ENCODE assay signal across 8 mouse cellular contexts in the genomic region with DNA sequence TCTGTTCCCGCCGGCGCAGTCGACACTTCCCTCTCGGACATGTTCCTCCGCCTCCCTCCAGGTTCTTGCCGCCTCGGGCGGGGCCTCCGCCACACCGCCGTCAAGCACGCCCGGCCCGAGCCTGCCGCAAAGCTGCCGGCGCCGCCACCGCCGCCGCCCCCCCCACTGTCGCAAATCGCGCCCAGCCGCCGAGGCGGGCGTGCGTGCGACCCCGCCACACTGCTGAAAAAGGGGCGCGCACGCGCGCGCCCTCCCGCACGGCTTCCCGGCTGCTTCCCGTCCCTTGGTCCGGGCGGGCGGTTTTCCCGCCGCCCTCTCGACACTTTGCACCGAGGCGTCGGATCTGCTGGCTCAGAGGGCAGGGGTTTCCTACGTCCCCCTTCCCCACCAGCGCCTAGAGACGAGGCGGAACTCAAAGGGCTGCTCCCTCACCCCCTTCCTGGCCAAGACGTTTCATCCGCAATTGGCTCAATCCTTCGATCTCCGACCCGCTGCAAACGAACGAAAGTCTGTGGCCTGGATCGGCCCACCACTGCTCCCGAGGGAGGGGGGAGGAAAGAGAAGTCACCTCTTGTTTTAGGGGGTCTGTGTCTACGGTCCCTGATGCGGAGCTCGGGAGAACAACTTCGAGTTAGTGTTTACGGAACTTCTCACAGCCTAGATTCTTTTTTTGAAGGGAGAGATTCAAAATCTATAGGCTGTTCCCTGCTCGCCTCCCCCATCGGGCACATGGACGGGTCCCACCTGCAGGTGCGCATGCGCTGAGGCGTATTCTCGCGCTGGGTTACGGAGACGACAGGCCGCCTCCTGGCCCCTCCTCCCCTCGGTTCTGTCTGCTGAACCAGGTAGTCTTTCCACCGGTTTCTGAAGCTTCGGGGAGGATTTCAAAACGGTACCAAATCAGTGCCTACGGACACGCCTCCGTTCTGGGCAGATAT. TPM values are rescaled to one million over a fixed set of nuclear protein-coding genes. Genes with fewer than 3 reads are reported as not detected.
DNase-seq lines count a peak whose midpoint lies in the region; ATAC-seq lines count a peak whose summit lies in the region.

Gene Eed, minus strand, starts transcription at position 499 of the 938 bp plus-strand sequence.

- H3K9ac ChIP-seq in hindbrain, embryonic 13.5 days: peak within 1 kb of the TSS; percentile 88

- peak; percentile 93 for ATAC-seq in hindbrain, embryonic 13.5 days (ENCODE audit: low FRiP score)

- peak; percentile 97 for DNase-seq in NIH3T3 (ENCODE audit: low read depth)
- DNase-seq in cerebellum, postnatal 10 days: peak; percentile 98 to 99
- DNase-seq in frontal cortex, postnatal 14 days (ENCODE audit: low spot score in 2 of 2): peak; percentile 88 to 89
- DNase-seq in layer of hippocampus, postnatal 25 days (ENCODE audit: extremely low spot score in 1 of 2, low spot score in 1 of 2): peak; percentile 90 to 91
- peak; percentile 94 for DNase-seq in lung, postnatal 25 days (ENCODE audit: low spot score)
- peak; percentile 96 for DNase-seq in retina, embryonic 14.5 days (ENCODE audit: low spot score)
- DNase-seq in thymus, postnatal 4 days: peak; percentile 97

- WGBS in hindbrain, embryonic 13.5 days: under 1% methylated on average over 87 of the region's 87 CpGs

- H3K27ac ChIP-seq in hindbrain, embryonic 13.5 days: peak within 1 kb of the TSS; percentile 99

- H3K4me3 ChIP-seq in hindbrain, embryonic 13.5 days: peak within 1 kb of the TSS; percentile 87

- no peaks in the 10 kb centered on the region for H3K9me3 ChIP-seq in hindbrain, embryonic 13.5 days

- peaks cover 9% of the 10 kb centered on the region for H3K36me3 ChIP-seq in hindbrain, embryonic 13.5 days

- H3K27me3 ChIP-seq in hindbrain, embryonic 13.5 days: no peaks in the 10 kb centered on the region

- H3K4me1 ChIP-seq in hindbrain, embryonic 13.5 days (replicated peaks): peaks cover 22% of the 10 kb centered on the region

- H3K4me2 ChIP-seq in hindbrain, embryonic 13.5 days: peak within 1 kb of the TSS; percentile 91

RNA-seq across cellular contexts. Expression of gene Eed, which starts in this region (rescaled TPM):
- polyA plus RNA-seq in hindbrain, embryonic 13.5 days (2015; fragmentation: Nextera tagmentation; extraction: Ambion mirVana): 34.6 and 35.5 TPM in 2 replicates
- 10 to 100 TPM; 33.6 to 40.3 TPM for total RNA-seq in layer of hippocampus, postnatal 25 days (2021)

Comparison
In these comparisons a context has a peak if more than half of its experiments do, and no peak if none do; other contexts are left out.
1. Peak in every context shown above with its lines: DNase-seq, ATAC-seq, H3K4me3 ChIP-seq and H3K27ac ChIP-seq.